Mouse (Mus musculus): ENCODE results near the gene Slc36a3. TPM values are rescaled to one million over a fixed set of nuclear protein-coding genes. Genes with fewer than 3 reads are reported as not detected.
"Not testable (repeated sequence)": the region's sequence is repeated elsewhere in the genome, so short reads cannot be mapped to it uniquely, and the experiment has no call there.

Slc36a3 gene
- total RNA-seq, 2 experiments from 2014 or later = not detected

GRCm38 (mm10) chr11:55113209-55113860, 38.2 kb downstream of the Slc36a3 start:
- ATAC-seq (replicated peaks; ENCODE audit: poor library complexity, severe bottlenecking) = peak; percentile 97

GRCm38 (mm10) chr11:55110566-55111169, 40.8 kb downstream of the Slc36a3 start:
- ATAC-seq (replicated peaks; ENCODE audit: poor library complexity, severe bottlenecking) = no peak

DNA sequence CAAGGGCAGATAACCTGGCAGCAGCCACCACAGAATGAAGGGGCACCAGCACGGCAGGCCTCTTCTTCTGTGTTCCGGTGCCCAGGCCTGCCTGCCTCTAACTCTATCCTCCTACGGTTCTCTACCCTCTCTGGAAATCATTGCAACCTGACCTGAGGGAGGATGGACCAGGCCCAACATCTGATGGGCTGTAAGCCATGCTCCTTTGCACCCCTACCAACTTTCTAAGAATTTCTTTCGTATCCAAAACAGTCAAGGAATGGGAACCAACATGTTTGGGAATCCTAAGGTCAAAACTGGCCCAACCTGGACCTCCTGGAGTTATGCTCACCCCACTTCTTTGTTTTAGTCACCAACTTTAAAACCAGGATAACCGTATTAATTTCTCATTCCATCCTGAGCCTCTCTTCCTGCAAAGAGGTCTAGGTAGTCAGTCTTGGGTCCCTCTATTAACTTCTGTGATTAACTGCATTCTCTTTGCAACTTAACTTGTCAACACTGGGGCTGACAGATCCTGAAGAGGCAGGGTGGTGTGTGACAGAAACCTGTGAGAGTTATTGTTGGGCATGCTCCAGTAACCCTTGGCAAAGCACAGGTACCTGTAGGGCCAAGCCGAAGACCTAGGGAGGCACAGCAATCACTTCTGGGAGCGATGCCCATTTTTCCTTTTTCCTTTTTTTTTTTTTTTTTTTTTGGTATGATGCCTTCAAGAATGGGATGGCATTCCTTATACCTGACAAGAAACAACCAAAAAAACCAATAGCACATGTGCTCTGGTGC, 41.8 kb downstream of the Slc36a3 start:
- no peak for ATAC-seq (replicated peaks; ENCODE audit: poor library complexity, severe bottlenecking)

DNA sequence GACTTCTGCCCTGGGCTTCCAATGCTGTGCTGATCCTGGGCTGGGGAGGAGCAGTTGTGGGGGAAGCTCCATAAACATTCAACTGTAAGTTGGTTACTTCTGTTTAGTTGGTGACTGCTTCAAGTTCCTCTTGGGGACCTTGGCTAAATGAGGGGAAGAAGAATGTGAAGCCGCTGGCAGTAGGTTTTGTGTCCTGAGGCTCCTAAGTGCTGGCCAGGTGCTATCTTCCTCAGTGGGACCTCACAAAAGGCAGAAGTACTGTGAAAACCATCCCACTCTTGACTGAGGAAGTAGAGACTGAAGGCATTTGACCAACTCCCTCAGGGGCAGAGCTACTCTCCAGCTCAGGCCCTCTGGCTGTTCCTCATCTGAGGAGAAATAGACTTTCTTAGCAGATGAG, 44.9 kb downstream of the Slc36a3 start:
- peak; percentile 85 for ATAC-seq (replicated peaks; ENCODE audit: poor library complexity, severe bottlenecking)

- no peak for ATAC-seq (replicated peaks; ENCODE audit: poor library complexity, severe bottlenecking)
Measured at GRCm38 (mm10) chr11:55105389-55105788, 46.1 kb downstream of the Slc36a3 start.

DNA sequence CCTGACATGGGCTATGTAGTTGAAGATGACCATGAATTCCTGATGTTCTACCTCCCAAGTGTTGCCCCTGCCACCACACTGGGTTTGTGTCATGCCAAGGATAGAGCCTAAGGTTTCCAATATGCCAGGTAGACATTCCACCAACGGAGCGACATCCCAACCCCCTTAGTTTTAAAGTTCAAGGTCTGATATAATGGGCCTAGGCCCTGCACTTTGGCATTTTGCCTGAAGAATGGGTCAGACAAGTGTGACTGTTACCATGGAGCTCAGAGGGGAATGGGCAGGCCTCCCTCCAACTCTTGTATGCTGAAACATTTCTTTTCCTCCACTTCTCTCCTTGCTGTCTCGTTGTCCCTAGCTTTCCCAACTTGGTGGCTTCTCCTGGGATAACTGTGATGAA, 48.3 kb downstream of the Slc36a3 start:
- ATAC-seq (replicated peaks; ENCODE audit: poor library complexity, severe bottlenecking) = no peak

- ATAC-seq (replicated peaks; ENCODE audit: poor library complexity, severe bottlenecking) = no peak
Measured at GRCm38 (mm10) chr11:55102015-55102414, 49.5 kb downstream of the Slc36a3 start.

- ATAC-seq (replicated peaks; ENCODE audit: poor library complexity, severe bottlenecking) = peak; percentile 39
Measured at GRCm38 (mm10) chr11:55099868-55100267, 51.6 kb downstream of the Slc36a3 start.

DNA sequence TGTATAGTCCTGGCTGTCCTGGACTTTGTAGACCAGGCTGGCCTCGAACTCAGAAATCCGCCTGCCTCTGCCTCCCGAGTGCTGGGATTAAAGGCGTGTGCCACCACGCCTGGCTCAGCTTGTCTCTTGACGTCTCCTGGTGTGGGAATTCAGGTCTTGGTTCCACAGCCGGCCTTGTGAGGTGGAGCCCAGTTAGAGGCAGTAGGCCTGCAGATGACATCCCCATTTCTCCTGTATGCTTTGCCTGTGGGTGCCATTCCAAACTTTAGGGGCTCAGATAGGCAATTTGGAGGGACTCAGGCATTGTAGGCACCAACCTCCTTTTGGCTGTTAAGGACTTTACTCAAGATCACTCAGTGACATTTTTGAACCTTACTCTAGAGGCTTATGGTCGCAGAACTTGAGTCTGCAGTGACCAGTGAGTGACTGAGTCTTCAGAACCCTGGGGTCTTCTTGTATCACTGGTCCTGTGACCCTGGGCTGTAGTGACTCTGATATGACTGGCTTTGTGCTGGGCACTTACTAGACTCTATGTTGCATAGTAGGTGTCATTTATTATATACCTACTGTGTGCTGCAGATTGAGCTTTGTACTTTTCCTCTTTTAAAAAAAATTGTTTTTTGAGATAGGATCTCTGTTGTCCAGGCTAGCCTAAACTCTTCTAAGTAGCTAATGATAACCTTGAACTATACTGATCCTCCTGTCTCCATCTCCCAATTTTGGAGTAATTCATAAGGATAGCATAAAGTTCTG, 52.3 kb downstream of the Slc36a3 start:
- no peak for ATAC-seq (replicated peaks; ENCODE audit: poor library complexity, severe bottlenecking)

GRCm38 (mm10) chr11:55098189-55098915, 53.2 kb downstream of the Slc36a3 start:
- no peak for ATAC-seq (replicated peaks; ENCODE audit: poor library complexity, severe bottlenecking)

GRCm38 (mm10) chr11:55097463-55098188, 53.9 kb downstream of the Slc36a3 start, which contains the start of gene Gm2a:
Gene Gm2a, plus strand, starts transcription at chr11:55098115.
- peak; percentile 93 for ATAC-seq (replicated peaks; ENCODE audit: poor library complexity, severe bottlenecking)

DNA sequence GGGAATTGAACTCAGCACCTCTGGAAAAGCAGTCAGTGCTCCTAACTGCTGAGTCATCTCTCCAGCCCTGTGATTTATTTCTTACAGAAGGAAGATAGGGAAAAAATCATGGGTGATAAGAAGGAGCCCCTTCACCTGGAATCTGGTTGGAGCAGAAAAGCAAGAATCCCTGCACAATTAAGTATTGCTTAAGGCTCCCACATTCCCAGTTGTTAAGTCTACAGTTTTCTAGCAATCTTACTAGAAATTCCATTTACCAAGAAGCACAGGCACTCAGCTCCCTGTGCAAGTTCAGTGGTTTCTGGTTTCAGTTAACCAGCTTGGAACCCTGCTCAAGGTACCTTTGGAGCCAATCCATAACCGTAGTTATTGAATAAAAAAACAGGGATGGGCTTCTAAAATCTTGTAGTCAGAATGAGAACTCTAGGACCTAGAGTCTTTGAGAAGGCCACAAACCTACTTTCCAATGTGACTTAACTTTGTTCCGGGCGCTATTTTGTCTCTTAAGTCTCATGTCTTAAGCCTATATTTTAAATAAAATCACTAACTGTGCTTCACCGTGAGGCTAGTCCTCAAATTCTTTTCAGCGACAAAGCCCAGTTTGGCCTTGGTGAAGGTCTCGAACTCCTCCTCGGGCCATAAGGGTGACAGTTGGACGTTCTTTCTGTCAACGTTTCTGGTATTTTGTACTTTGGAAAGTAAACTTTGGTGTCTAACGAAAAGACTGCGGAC, 54.6 kb downstream of the Slc36a3 start:
- ATAC-seq (replicated peaks; ENCODE audit: poor library complexity, severe bottlenecking) = no peak

GRCm38 (mm10) chr11:55096296-55096695, 55.2 kb downstream of the Slc36a3 start:
- not testable (repeated sequence) for ATAC-seq (replicated peaks; ENCODE audit: poor library complexity, severe bottlenecking)

DNA sequence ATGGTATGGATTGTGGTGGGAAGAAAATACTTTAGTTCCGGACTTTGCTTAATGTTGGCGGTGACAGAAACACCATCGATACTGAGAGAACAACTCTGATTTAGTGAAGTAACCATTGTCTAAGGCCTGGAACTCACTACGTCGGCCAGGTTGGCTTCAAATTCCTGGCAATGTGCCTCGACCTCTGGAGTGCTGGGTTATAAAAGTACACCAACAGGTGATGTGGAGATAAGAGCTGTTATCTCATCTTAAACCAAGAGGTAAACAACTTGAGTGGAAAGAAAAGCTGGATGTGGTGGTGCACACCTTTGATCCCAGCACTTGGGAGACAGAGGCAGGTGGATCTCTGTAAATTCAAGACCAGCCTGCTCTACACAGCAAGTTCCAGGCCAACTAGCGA, 58.4 kb downstream of the Slc36a3 start:
- ATAC-seq (replicated peaks; ENCODE audit: poor library complexity, severe bottlenecking) = no peak

- ATAC-seq (replicated peaks; ENCODE audit: poor library complexity, severe bottlenecking) = no peak
Measured at GRCm38 (mm10) chr11:55089892-55090291, 61.6 kb downstream of the Slc36a3 start.

GRCm38 (mm10) chr11:55087006-55087405, 64.5 kb downstream of the Slc36a3 start:
- peak; percentile 82 for ATAC-seq (replicated peaks; ENCODE audit: poor library complexity, severe bottlenecking)

GRCm38 (mm10) chr11:55085396-55085795, 66.1 kb downstream of the Slc36a3 start:
- no peak for ATAC-seq (replicated peaks; ENCODE audit: poor library complexity, severe bottlenecking)

DNA sequence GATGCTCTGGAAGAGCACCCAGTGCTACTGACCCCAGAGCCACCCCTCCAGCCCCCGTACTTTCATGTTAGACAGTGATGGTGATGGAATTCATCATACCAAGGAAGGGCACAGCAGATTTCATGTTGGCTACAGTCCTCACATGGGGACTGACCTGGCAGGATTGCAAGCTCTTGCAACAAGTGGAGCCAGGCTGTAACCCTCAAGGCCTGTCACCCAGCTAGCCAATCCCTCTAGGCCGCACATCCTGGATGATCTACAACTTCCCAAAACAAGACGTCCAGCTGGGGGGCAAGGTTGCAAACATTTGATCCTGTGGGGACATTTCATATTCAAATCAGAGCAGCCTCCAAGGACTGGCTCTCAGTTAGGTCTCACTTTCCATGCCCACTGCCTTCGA, 66.9 kb downstream of the Slc36a3 start:
- ATAC-seq (replicated peaks; ENCODE audit: poor library complexity, severe bottlenecking) = no peak

- no peak for ATAC-seq (replicated peaks; ENCODE audit: poor library complexity, severe bottlenecking)
Measured at GRCm38 (mm10) chr11:55081206-55081605, 70.3 kb downstream of the Slc36a3 start.
